Mouse (Mus musculus) thymus, adult 2 months (tissue): ENCODE data around the gene Podn.

Source experiments
- CTCF ChIP-seq: fragments of 200-500 bp; IDR thresholded peaks from 2 replicates; pipeline ENCODE4 v1.5.1; 2012; ENCODE audit warnings: mild to moderate bottlenecking, control low read depth, low read length, moderate library complexity, borderline replicate concordance; ENCODE audit not compliant: control insufficient read depth, poor library complexity, insufficient read depth; ENCODE audit errors: extremely low read depth
- POLR2A ChIP-seq: fragments of 200-500 bp; IDR thresholded peaks from 2 replicates; pipeline ENCODE4 v1.6.1; 2012; ENCODE audit warnings: mild to moderate bottlenecking, low read length, control low read depth, moderate library complexity; ENCODE audit not compliant: control insufficient read depth, poor library complexity, insufficient read depth; ENCODE audit errors: extremely low read depth

DNA sequence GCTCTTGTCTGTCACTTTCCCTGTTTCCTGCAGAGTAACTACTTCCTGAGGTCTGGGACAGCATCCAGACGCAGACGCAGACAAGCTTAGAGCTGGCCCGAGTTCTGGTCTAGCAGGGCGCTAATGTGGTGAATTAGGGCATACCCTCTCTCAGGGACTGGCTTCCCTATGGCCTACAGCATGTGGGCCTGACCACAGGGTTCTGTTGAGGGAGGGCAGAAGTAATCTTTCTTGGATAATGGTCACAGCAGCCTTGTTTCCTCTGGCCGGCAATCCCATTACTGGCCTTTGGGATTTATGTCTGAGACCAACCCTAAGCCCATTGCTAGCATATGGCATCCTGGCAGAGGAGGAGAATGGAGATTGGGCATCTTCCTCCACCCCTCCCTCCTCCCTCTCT, 105.4 kb downstream of the Podn start:
- TF ChIP-seq CTCF = no peak
- no peak for TF ChIP-seq POLR2A
